Mouse (Mus musculus) forebrain, embryonic 11.5 days (tissue): ENCODE measurements around the gene Chst13. TPM values are rescaled to one million over a fixed set of nuclear protein-coding genes. Genes with fewer than 3 reads are reported as not detected.

ENCODE experiments used
- ATAC-seq: fragments of 200-750 bp; cut with Nextera tagmentation; replicated peaks from 2 replicates; pipeline ENCODE4 v1.8.0; 2017; ENCODE audit warnings: moderate TSS enrichment; ENCODE audit not compliant: low FRiP score
- DNase-seq: peaks from one replicate; pipeline ENCODE4 v3.0.0-alpha.2; 2017; ENCODE audit warnings: low spot score
- H3K27ac ChIP-seq: fragments of 300-500 bp; sonication (generic); 2 replicates; pipeline ENCODE4 v1.5.1; 2014; ENCODE audit warnings: low read depth, low read length
- H3K27me3 ChIP-seq: fragments of 300-500 bp; sonication (generic); 2 replicates; pipeline ENCODE4 v1.6.1; 2014; ENCODE audit warnings: mild to moderate bottlenecking, low read length, mixed read lengths; ENCODE audit not compliant: control insufficient read depth, insufficient read depth
- H3K36me3 ChIP-seq: fragments of 300-500 bp; sonication (generic); 2 replicates; pipeline ENCODE4 v1.6.1; 2014; ENCODE audit warnings: mild to moderate bottlenecking, low read length, moderate library complexity, mixed read lengths; ENCODE audit not compliant: control insufficient read depth, insufficient read depth
- H3K4me1 ChIP-seq: fragments of 300-500 bp; sonication (generic); replicated peaks from 2 replicates; pipeline ENCODE4 v1.6.1; 2014; ENCODE audit warnings: low read length, mixed read lengths; ENCODE audit not compliant: control insufficient read depth, insufficient read depth
- H3K4me2 ChIP-seq: fragments of 300-500 bp; sonication (generic); 2 replicates; pipeline ENCODE4 v1.6.1; 2014; ENCODE audit warnings: low read depth, mild to moderate bottlenecking, low read length, moderate library complexity, mixed read lengths; ENCODE audit not compliant: severe bottlenecking
- H3K4me3 ChIP-seq: fragments of 300-500 bp; sonication (generic); 2 replicates; pipeline ENCODE4 v1.5.1; 2014; ENCODE audit warnings: low read depth, low read length
- H3K9ac ChIP-seq: fragments of 300-500 bp; sonication (generic); 2 replicates; pipeline ENCODE4 v1.6.1; 2014; ENCODE audit warnings: low read length
- H3K9me3 ChIP-seq: fragments of 300-500 bp; sonication (generic); 2 replicates; pipeline ENCODE4 v1.6.1; 2016; ENCODE audit warnings: low read length, mixed read lengths; ENCODE audit not compliant: control insufficient read depth
- WGBS: fragments of 180-500 bp; shearing (Covaris S2); extraction: QIAGEN DNeasy Blood & Tissue Kit; methylation state at CpG from one replicate; pipeline ENCODE4 v1.1.7; 2014; 5-methylcytosine and 5-hydroxymethylcytosine counted together
- polyA plus RNA-seq: library from polyadenylated mRNA; unstranded; fragments of >200 nt; fragmentation: Nextera tagmentation; extraction: Ambion mirVana; gene quantifications from 2 replicates; pipeline ENCODE4 v1.2.1, GENCODE M21; 2014

The Chst13 gene
- polyA plus RNA-seq, 1 experiment from 2014 or later = 0.15 TPM

DNA sequence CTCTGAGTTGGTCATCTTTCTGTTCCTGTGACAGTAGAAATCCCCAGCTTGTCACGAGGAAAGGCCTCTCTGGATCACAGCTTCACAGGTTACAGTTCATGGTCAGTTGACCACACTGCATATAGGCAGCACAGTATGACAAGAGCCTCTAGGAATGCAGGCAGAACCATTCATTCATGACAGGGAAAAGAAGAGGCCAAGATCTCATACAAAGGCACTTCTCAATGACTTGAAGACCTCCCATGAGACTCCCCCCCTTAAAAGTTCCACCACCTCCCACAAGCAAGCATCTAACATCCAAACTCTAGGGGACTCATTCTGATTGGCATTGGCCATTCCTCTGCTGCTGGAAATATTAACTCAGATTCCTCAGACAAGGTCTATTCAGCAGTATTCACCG lies 34.5 kb upstream of the Chst13 start:
- DNase-seq = no peak
- H3K4me2 ChIP-seq = no peak overlapping the region
- no peaks in the 10 kb centered on the region for H3K4me1 ChIP-seq

GRCm38 (mm10) chr6:90358142-90358541 lies 33.2 kb upstream of the Chst13 start:
- Histone ChIP-seq H3K4me1 (no peaks in the 10 kb centered on the region), H3K4me2 (no peak overlapping the region), H3K27ac (no peak overlapping the region), H3K36me3 (no peaks in the 10 kb centered on the region), H3K4me3 (no peak overlapping the region), H3K9me3 (no peaks in the 10 kb centered on the region), H3K27me3 (no peaks in the 10 kb centered on the region), H3K9ac (no peak overlapping the region)
- 71% methylated on average over 5 of the region's 5 CpGs for WGBS
- ATAC-seq (no peak), DNase-seq (no peak)

More for the DNA sequence above, 34.5 kb upstream of the Chst13 start:
- Histone ChIP-seq H3K27me3 (no peaks in the 10 kb centered on the region), H3K4me3 (no peak overlapping the region), H3K27ac (no peak overlapping the region), H3K36me3 (no peaks in the 10 kb centered on the region), H3K9ac (no peak overlapping the region), H3K9me3 (no peaks in the 10 kb centered on the region)
- 78% methylated on average over 2 of the region's 2 CpGs for WGBS
- no peak for ATAC-seq

DNA sequence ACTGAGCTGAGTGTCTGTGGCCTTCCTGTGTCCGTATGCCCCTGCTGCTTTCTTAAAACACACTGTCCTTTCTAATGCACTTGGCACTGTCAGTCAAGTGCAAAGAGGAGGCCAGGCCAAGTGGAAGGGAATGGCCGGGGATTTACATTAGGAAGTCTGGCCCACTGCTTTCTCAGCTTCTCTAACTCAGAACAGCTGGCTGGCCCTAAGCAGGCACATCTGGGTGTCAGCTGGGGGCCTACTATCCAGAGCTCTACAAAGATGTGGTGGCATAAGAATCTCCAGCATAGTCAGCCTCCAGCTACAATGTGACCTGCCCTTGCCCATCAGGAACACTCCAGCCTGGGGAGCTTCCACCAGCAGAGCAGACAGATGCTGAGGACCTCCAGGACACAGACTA lies 25.0 kb upstream of the Chst13 start:
- no peak overlapping the region for H3K4me2 ChIP-seq
- 67% methylated on average over 2 of the region's 2 CpGs for WGBS
- H3K9ac ChIP-seq = no peak overlapping the region
- H3K36me3 ChIP-seq = no peaks in the 10 kb centered on the region
- H3K27me3 ChIP-seq = no peaks in the 10 kb centered on the region
- no peak for ATAC-seq
- H3K27ac ChIP-seq = no peak overlapping the region
- H3K9me3 ChIP-seq = no peaks in the 10 kb centered on the region
- H3K4me3 ChIP-seq = no peak overlapping the region
- no peak for DNase-seq
- no peaks in the 10 kb centered on the region for H3K4me1 ChIP-seq

GRCm38 (mm10) chr6:90348500-90348899 lies 23.5 kb upstream of the Chst13 start:
- H3K27me3 ChIP-seq = no peaks in the 10 kb centered on the region
- no peak overlapping the region for H3K9ac ChIP-seq
- 85% methylated on average over 4 of the region's 4 CpGs for WGBS
- H3K9me3 ChIP-seq = no peaks in the 10 kb centered on the region
- ATAC-seq (no peak), DNase-seq (no peak)
- no peaks in the 10 kb centered on the region for H3K4me1 ChIP-seq
- no peak overlapping the region for H3K27ac ChIP-seq
- H3K4me3 ChIP-seq = no peak overlapping the region
- H3K36me3 ChIP-seq = no peaks in the 10 kb centered on the region
- no peak overlapping the region for H3K4me2 ChIP-seq

DNA sequence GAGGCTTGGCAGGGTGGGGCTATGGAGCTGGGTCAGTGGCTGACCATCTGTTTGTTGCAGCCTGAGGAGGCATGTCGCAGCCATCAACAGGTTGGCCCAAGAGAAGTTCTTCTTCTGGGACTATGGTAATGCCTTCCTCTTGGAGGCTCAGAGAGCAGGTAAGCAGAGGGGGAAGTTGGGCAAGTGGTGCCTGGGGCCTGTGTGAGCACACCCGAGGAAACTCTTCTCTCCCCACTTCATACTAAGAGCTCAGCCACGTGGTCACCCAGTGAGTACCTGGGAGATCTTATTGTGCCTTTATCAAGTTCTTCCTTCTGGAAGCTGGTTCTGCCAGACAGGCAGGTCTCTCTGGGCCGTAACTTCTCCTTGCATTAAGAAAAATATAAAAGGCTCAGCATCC lies 22.2 kb upstream of the Chst13 start:
- H3K27me3 ChIP-seq = no peaks in the 10 kb centered on the region
- H3K9me3 ChIP-seq = no peaks in the 10 kb centered on the region
- no peak overlapping the region for H3K9ac ChIP-seq
- no peaks in the 10 kb centered on the region for H3K4me1 ChIP-seq
- no peak overlapping the region for H3K27ac ChIP-seq
- no peaks in the 10 kb centered on the region for H3K36me3 ChIP-seq
- WGBS = 86% methylated on average over 4 of the region's 4 CpGs
- no peak for ATAC-seq
- H3K4me3 ChIP-seq = no peak overlapping the region
- H3K4me2 ChIP-seq = no peak overlapping the region
- DNase-seq = no peak

DNA sequence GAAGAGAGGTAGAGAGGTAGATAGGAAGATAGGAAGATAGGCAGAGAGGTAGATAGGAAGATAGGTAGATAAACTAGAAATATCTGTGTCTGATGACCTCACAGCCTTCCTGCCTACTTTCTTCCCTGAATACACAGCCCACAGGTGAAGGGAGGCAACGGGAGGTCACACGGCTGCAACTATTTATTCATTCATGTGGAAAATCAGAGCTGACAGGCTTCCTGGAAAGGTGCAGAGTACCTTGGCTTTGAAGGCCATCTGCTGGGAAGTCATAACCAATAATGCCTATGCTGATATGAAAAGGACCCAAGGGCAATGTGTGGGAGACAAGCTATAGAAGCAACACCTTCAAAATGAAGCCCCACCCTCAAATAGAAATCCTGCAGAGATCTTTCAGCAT lies 17.4 kb upstream of the Chst13 start:
- WGBS = 69% methylated on average over 2 of the region's 2 CpGs
- ATAC-seq = no peak

GRCm38 (mm10) chr6:90334244-90334643 lies 9.3 kb upstream of the Chst13 start:
- no peaks in the 10 kb centered on the region for H3K36me3 ChIP-seq
- no peak overlapping the region for H3K4me2 ChIP-seq
- no peaks in the 10 kb centered on the region for H3K9me3 ChIP-seq
- H3K4me1 ChIP-seq = no peaks in the 10 kb centered on the region
- ATAC-seq (no peak), DNase-seq (no peak)
- no peak overlapping the region for H3K9ac ChIP-seq
- H3K27ac ChIP-seq = no peak overlapping the region
- H3K27me3 ChIP-seq = no peaks in the 10 kb centered on the region
- WGBS = 77% methylated on average over 3 of the region's 3 CpGs
- H3K4me3 ChIP-seq = no peak overlapping the region

More for the DNA sequence above, 17.4 kb upstream of the Chst13 start:
- Histone ChIP-seq H3K9me3 (no peaks in the 10 kb centered on the region), H3K9ac (no peak overlapping the region), H3K4me1 (no peaks in the 10 kb centered on the region), H3K4me2 (no peak overlapping the region), H3K27ac (no peak overlapping the region), H3K36me3 (no peaks in the 10 kb centered on the region), H3K27me3 (no peaks in the 10 kb centered on the region), H3K4me3 (no peak overlapping the region)
- DNase-seq = no peak

DNA sequence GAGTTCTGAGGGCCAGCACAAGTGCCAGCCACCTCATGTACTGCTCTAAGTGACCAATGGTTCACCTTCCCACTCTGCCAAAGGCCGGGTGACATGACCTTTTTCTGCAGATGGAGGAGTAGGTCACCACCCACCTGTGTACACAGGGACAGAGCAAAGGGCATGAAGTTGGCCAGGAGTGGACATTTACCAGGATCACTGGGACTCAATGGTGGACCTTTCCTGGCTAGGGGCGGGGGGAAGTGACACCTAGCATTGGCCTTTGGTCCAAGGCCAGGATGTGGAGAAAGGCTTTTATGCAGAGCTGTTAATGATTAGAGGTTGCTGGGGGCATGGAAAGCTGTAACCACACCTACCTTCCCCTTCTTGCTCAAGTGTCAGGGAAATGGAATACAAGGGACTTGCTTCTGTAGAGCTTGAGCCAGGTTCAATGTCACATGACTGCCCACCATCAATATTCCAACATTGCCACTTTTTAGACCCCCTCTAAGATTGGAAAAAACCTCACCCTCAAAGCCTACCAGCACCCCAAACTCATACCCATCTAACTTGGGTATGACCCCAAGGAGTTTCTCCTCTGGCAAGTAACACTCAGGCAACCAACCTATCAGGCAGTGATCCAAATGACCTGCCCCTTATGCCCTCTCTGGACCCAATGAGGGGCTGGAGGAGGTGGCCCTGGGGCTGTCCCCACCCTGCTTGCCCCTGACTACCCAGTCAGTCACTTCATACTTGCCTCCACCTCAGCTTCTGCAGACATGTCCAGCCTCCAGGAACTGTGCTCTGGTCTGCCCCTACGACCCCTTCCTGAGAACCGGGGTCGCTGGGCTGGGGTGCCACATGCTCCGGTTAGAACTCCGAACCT lies 7.8 kb upstream of the Chst13 start, which contains the start of gene Uroc1:
Gene Uroc1, plus strand, starts transcription at position 724 of the 865 bp plus-strand sequence.
- no peaks in the 10 kb centered on the region for H3K36me3 ChIP-seq
- ATAC-seq (no peak), DNase-seq (no peak)
- H3K9me3 ChIP-seq = no peaks in the 10 kb centered on the region
- no peak within 1 kb of the TSS for H3K27ac ChIP-seq
- no peak within 1 kb of the TSS for H3K4me2 ChIP-seq
- WGBS = 87% methylated on average over 7 of the region's 7 CpGs
- H3K9ac ChIP-seq = no peak within 1 kb of the TSS
- no peaks in the 10 kb centered on the region for H3K4me1 ChIP-seq
- no peak within 1 kb of the TSS for H3K4me3 ChIP-seq
- H3K27me3 ChIP-seq = no peaks in the 10 kb centered on the region

- H3K4me3 ChIP-seq = no peak overlapping the region
- H3K4me2 ChIP-seq = no peak overlapping the region
- ATAC-seq (0 out of 2 replicates have a peak, but pooled peaks have one; percentile 21), DNase-seq (no peak)
- H3K36me3 ChIP-seq = no peaks in the 10 kb centered on the region
- H3K4me1 ChIP-seq = no peaks in the 10 kb centered on the region
- H3K27me3 ChIP-seq = no peaks in the 10 kb centered on the region
- H3K27ac ChIP-seq = no peak overlapping the region
- no peak overlapping the region for H3K9ac ChIP-seq
- no peaks in the 10 kb centered on the region for H3K9me3 ChIP-seq
- 50% methylated on average over 1 of the region's 1 CpGs for WGBS
These were observed 5.0 kb upstream of the Chst13 start for GRCm38 (mm10) chr6:90329953-90330352.
